Mouse (Mus musculus) forebrain, embryonic 16.5 days (tissue): ENCODE data around the gene Dnah2. TPM values are rescaled to one million over a fixed set of nuclear protein-coding genes. Genes with fewer than 3 reads are reported as not detected.

Experiments
- ATAC-seq: fragments of 200-750 bp; cut with Nextera tagmentation; 2 replicates; pipeline ENCODE4 v1.8.0; 2017; ENCODE audit warnings: mild to moderate bottlenecking, moderate library complexity
- H3K27ac ChIP-seq: fragments of 300-500 bp; sonication (generic); 2 replicates; pipeline ENCODE4 v1.5.1; 2014; ENCODE audit warnings: low read length, control low read depth
- H3K27me3 ChIP-seq: fragments of 300-500 bp; sonication (generic); replicated peaks from 2 replicates; pipeline ENCODE4 v1.6.1; 2014; ENCODE audit warnings: low read length; ENCODE audit not compliant: control insufficient read depth, insufficient read depth
- H3K36me3 ChIP-seq: fragments of 300-500 bp; sonication (generic); 2 replicates; pipeline ENCODE4 v1.6.1; 2014; ENCODE audit not compliant: control insufficient read depth, insufficient read depth
- H3K4me1 ChIP-seq: fragments of 300-500 bp; sonication (generic); replicated peaks from 2 replicates; pipeline ENCODE4 v1.6.1; 2014; ENCODE audit warnings: low read length; ENCODE audit not compliant: control insufficient read depth, insufficient read depth
- H3K4me2 ChIP-seq: fragments of 300-500 bp; sonication (generic); 2 replicates; pipeline ENCODE4 v1.6.1; 2014; ENCODE audit warnings: mild to moderate bottlenecking, low read length, control low read depth
- H3K4me3 ChIP-seq: fragments of 300-500 bp; sonication (generic); replicated peaks from 2 replicates; pipeline ENCODE4 v1.5.1; 2014; ENCODE audit warnings: mild to moderate bottlenecking, low read length, control low read depth
- H3K9ac ChIP-seq: fragments of 300-500 bp; sonication (generic); replicated peaks from 2 replicates; pipeline ENCODE4 v1.6.1; 2014; ENCODE audit warnings: low read depth, low read length, control low read depth
- H3K9me3 ChIP-seq: fragments of 300-500 bp; sonication (generic); 2 replicates; pipeline ENCODE4 v1.6.1; 2016; ENCODE audit warnings: low read length; ENCODE audit not compliant: control insufficient read depth
- WGBS: fragments of 180-500 bp; shearing (Covaris S2); extraction: QIAGEN DNeasy Blood & Tissue Kit; methylation state at CpG from one replicate; pipeline ENCODE4 v1.1.7; 2014; 5-methylcytosine and 5-hydroxymethylcytosine counted together
- polyA plus RNA-seq: library from polyadenylated mRNA; unstranded; fragments of >200 nt; fragmentation: Nextera tagmentation; extraction: Ambion mirVana; gene quantifications from 2 replicates; pipeline ENCODE4 v1.2.1, GENCODE M21; 2015

Gene Dnah2
- polyA plus RNA-seq, 1 experiment from 2014 or later: 3.7 TPM

DNA sequence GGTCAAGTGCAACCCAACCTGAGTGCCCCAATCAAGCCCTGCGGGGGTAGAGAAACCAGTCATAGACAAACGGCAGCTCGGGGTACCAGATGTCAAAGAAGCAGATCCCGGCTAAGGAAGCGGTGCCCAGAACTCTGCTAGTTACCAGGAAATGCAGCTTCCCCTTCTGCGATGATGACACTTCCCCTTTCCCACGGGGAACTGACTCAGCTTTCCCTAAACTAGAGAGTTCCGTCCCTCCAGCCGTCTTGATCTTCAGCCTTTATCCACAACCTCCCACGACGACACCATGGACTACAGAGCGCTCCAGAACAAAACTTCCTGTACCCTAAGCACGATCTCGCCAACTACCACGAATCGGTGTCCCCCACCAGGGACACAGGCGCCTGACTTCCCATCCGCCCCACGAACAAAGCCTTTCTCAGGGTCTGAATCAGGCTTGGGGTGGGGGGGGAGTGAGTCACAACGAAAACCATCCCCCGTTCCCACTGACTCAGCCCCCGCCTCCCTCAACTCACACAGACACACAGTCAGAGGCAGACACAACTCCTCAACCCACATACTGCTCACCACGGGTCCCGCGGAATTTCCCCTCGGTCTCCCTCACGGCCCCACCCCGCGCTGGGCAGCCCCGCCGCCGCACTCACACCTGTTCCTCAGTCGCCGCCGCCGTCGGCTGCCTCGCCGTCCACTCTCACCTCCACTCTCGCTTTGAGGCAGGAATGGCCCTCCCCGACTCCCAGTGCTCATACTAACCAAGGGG lies 138.4 kb downstream of the Dnah2 start:
- peak; percentile 4; the same call in 1 of the 2 replicates for ATAC-seq
- peak overlapping the region; percentile 96 for H3K4me2 ChIP-seq
- H3K27ac ChIP-seq: peak overlapping the region; percentile 91
- no peaks in the 10 kb centered on the region for H3K9me3 ChIP-seq
- peaks cover 21% of the 10 kb centered on the region for H3K36me3 ChIP-seq
- H3K27me3 ChIP-seq: no peaks in the 10 kb centered on the region
- H3K4me3 ChIP-seq: peak overlapping the region; percentile 86
- peaks cover 56% of the 10 kb centered on the region for H3K4me1 ChIP-seq
- H3K9ac ChIP-seq: peak overlapping the region; percentile 89
- WGBS: under 1% methylated on average over 41 of the region's 41 CpGs

DNA sequence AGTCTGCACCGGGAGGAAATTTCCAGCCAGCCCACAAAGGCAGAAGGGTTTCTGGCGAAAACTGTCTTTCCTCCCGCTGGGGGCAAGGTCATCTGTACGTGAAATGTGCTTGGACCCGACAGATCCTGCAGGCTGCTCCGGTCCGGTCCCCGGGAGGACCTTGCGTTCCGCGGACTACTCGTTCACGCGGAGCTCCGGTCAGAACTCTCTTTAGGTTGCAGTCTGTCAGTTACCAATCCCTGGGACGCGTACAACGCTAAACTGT lies 138.9 kb downstream of the Dnah2 start:
- no peak for ATAC-seq
- H3K4me2 ChIP-seq: peak overlapping the region; percentile 96
- no peaks in the 10 kb centered on the region for H3K9me3 ChIP-seq
- WGBS: under 1% methylated on average over 18 of the region's 18 CpGs
- peak overlapping the region; percentile 86 for H3K4me3 ChIP-seq
- H3K27me3 ChIP-seq: no peaks in the 10 kb centered on the region
- H3K36me3 ChIP-seq: peaks cover 26% of the 10 kb centered on the region
- H3K9ac ChIP-seq: peak overlapping the region; percentile 89
- H3K4me1 ChIP-seq: peaks cover 53% of the 10 kb centered on the region
- peak overlapping the region; percentile 91 for H3K27ac ChIP-seq

DNA sequence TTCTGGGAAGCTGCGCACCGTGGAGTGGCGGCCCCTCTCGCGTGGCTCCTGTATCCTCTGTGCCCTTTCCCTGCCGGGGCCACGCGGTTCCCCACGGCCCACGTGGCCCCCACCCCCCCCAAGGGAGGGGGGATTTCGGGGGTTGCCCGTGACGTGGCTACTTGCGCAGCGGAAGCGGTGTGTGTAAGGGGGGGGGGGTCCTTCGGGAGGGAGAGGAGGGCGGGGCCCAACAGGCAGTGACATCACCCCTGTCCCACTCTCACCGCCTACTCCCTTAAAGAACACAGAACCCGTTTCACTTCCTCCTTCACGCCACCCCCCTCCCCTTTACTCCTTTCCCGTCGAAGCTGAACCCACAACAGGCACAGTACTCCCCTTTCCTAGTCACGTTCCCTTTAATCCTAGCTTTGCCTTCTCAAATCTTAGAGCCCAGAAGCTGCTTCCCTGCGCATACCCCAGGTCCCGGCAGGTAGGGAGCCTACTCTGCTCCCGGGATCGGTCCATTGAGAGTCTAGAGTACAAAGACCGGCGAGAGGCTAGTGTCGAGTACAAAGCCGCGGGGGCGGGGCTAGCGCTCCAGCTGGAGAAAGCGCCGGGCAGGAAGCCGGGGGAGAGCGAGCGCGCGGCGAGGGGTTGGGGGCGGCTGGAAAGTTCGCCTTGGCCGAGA lies 139.4 kb downstream of the Dnah2 start:
- H3K4me2 ChIP-seq: peak overlapping the region; percentile 96
- peak; percentile 57 for ATAC-seq
- peak overlapping the region; percentile 91 for H3K27ac ChIP-seq
- H3K4me1 ChIP-seq: peaks cover 48% of the 10 kb centered on the region
- H3K9me3 ChIP-seq: no peaks in the 10 kb centered on the region
- no peaks in the 10 kb centered on the region for H3K27me3 ChIP-seq
- 0% methylated on average over 38 of the region's 46 CpGs for WGBS
- H3K36me3 ChIP-seq: peaks cover 30% of the 10 kb centered on the region
- peak overlapping the region; percentile 89 for H3K9ac ChIP-seq
- H3K4me3 ChIP-seq: peak overlapping the region; percentile 86

DNA sequence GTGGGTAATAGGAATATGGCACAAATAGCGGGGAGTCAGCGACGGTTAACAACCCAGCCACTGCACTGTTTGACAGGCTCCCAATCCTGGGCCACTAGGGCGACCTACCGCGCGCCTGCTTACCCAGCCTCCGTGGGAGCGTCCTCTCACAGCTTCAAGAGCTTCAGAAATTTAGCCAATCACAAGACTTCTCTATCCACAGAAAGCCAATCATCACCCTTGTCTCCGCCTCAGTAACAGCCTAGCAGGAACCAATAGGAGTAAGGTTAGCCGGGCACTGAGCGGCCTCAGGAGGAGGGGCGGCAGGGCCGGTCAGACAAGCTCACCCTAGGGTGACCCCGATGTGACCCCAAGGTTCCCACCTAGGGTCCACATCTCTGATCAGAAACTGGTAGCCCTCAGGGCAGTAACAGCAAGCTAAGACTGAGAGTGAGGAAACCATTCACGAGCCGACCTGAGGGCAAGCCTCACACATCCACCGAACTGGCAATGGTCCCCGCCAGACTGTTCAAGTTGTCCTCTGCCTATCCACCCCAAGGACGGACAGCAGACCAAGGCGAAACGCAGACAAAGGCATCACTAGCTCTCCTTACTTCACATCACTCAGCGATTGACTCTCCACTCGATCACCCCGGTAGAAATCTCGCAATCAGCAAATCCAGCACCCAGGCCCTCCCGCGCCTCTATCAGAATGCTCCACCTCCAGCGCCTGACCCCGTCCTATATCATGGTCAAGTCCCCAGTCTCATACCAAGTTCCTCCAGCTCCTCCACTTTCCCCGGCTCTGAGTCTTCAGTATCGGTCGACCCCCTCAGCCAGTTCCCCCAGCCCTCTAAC lies 140.2 kb downstream of the Dnah2 start:
- peaks cover 36% of the 10 kb centered on the region for H3K36me3 ChIP-seq
- no peaks in the 10 kb centered on the region for H3K9me3 ChIP-seq
- ATAC-seq: peak; percentile 77
- peaks cover 41% of the 10 kb centered on the region for H3K4me1 ChIP-seq
- H3K27ac ChIP-seq: peak overlapping the region; percentile 91
- H3K4me3 ChIP-seq: peak overlapping the region; percentile 86
- 0% methylated on average over 33 of the region's 33 CpGs for WGBS
- H3K9ac ChIP-seq: peak overlapping the region; percentile 89
- peak overlapping the region; percentile 96 for H3K4me2 ChIP-seq
- H3K27me3 ChIP-seq: no peaks in the 10 kb centered on the region

DNA sequence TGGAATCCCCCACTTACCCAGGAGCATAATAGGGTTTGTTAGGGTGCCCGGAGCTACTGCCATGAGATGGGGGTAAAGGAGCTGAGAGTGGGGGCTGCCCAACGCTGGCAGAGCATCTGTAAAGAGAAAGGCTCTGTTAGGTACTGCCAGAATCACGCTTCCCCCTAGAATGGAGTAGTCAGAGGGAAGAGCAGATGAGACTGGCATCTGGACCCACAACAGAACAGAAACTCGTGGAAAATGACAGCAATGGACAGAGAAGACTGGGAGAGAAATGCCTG lies 141.2 kb downstream of the Dnah2 start:
- Histone ChIP-seq H3K36me3 (peaks cover 45% of the 10 kb centered on the region), H3K27me3 (no peaks in the 10 kb centered on the region), H3K4me2 (no peak overlapping the region), H3K9me3 (no peaks in the 10 kb centered on the region), H3K9ac (no peak overlapping the region), H3K4me3 (no peak overlapping the region), H3K4me1 (peaks cover 30% of the 10 kb centered on the region), H3K27ac (no peak overlapping the region)
- no peak for ATAC-seq
- WGBS: 88% methylated on average over 4 of the region's 4 CpGs

DNA sequence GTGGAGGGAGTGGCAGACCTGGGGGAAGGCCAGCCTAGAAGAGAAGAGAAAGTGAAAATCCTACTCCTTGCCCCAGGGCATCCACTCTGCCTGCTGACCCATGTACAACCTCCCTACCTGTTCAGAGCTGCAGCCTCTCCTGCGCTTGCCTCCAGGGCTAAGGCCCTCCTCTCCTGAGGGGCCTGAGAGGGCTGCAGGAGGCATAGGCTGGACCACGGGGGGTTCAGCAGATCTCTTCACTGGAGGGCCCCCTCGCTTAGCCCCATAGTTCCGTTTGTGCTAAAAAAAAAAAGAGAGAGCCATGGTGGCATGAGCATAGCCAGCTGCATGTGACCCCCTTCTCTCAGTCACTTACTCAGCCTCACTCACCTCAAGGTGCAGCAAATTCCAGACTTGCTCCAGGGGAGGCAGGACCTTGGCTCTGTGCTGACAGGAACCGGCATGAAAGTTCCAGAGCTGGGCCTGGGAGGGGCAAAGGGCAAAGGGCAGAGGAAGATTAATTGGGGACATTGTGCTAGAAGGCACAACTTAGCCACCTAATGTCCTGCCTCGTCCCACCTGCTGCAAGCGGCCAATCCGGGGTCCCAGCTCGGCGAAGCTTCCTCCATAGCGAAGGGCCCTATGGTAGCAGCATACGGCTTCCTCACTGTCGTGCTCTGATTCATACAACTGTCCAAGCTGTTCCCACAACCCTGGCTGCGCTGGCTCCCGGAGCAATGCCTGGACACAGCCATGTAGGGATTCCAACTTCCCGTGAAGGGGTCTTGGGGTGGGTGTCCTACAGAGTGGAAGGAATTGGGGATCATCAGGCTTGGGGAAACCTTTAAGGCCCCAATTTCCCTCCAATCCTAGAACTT lies 141.8 kb downstream of the Dnah2 start:
- H3K27me3 ChIP-seq: no peaks in the 10 kb centered on the region
- no peak overlapping the region for H3K4me3 ChIP-seq
- no peak overlapping the region for H3K9ac ChIP-seq
- WGBS: 90% methylated on average over 16 of the region's 16 CpGs
- no peaks in the 10 kb centered on the region for H3K9me3 ChIP-seq
- H3K27ac ChIP-seq: no peak overlapping the region
- H3K4me2 ChIP-seq: no peak overlapping the region
- peaks cover 47% of the 10 kb centered on the region for H3K36me3 ChIP-seq
- H3K4me1 ChIP-seq: peaks cover 24% of the 10 kb centered on the region
- no peak for ATAC-seq

DNA sequence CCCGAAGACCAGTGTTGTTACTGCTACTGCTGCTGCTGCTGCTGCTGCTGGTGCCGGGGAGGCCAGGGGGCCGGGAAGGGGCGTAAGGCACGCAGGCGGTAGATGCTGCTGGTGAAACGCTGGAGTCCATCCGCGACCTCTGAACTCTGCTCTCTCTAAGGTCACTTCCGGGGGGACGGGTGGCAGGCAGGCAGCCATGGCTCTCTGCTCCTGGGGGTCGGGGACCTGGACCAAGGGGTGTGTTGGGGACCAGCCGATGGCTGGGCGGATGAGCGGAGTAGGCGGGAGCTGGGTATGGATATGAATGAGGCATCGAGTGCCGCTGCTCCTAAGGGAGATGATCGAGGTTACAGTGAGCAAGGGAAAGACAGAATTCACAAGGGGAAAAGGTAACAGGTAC lies 142.6 kb downstream of the Dnah2 start:
- peaks cover 22% of the 10 kb centered on the region for H3K4me1 ChIP-seq
- no peak overlapping the region for H3K9ac ChIP-seq
- H3K36me3 ChIP-seq: peaks cover 56% of the 10 kb centered on the region
- ATAC-seq: no peak
- H3K4me3 ChIP-seq: no peak overlapping the region
- no peak overlapping the region for H3K4me2 ChIP-seq
- H3K27me3 ChIP-seq: no peaks in the 10 kb centered on the region
- no peaks in the 10 kb centered on the region for H3K9me3 ChIP-seq
- no peak overlapping the region for H3K27ac ChIP-seq
- 90% methylated on average over 19 of the region's 19 CpGs for WGBS

DNA sequence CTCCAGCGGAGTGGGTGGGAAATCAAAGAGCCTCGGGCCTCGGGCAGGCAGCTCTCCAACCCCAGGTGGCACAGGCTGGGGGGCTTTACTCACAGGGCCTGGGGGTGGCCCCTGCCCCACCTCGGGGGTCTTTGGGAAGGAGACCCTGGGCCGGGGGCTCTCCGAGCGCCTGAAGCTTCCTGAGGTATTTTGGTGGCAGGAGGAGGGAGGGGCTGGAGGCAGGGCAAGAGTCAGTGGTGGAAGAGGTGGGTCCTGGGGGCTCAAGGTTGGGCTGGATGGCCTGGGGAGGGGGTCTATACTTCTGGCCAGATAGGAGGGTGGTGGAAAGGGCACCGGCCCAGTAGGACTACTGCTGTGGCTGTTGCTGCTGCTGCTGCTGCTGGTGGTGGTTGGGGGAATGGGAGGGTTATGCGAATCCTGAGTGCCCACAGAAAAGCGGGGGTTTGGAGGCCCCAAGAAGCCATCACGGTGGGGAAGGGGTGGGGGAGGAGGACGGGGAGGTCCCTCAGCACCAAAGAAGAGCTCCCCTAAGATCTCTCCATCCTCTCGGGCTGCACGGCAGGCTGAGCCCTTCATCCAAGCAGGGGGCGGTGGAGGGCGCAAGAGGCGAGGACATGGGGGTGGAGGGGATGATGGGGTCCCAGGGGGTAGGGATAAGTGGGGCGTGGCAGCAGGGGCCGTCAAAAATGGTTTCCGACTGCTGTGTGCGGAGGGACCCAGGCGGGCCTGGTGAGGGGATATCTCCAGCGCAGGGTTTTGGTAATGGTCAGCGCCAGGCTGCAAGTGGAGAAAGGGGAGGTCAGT lies 143.3 kb downstream of the Dnah2 start:
- peaks cover 62% of the 10 kb centered on the region for H3K36me3 ChIP-seq
- H3K27ac ChIP-seq: no peak overlapping the region
- WGBS: 89% methylated on average over 24 of the region's 24 CpGs
- H3K4me3 ChIP-seq: no peak overlapping the region
- H3K4me1 ChIP-seq: peaks cover 24% of the 10 kb centered on the region
- H3K9ac ChIP-seq: no peak overlapping the region
- no peaks in the 10 kb centered on the region for H3K27me3 ChIP-seq
- no peaks in the 10 kb centered on the region for H3K9me3 ChIP-seq
- H3K4me2 ChIP-seq: no peak overlapping the region
- no peak for ATAC-seq
